Mouse (Mus musculus) naive thymus-derived CD4-positive, alpha-beta T cell, adult 2 months (primary cell): ENCODE results near the gene Rpl3l.

Experiments used
- DNase-seq: peaks from one replicate; pipeline ENCODE4 v3.0.0-alpha.2; 2011; ENCODE audit warnings: low read depth

Gene Rpl3l

DNA sequence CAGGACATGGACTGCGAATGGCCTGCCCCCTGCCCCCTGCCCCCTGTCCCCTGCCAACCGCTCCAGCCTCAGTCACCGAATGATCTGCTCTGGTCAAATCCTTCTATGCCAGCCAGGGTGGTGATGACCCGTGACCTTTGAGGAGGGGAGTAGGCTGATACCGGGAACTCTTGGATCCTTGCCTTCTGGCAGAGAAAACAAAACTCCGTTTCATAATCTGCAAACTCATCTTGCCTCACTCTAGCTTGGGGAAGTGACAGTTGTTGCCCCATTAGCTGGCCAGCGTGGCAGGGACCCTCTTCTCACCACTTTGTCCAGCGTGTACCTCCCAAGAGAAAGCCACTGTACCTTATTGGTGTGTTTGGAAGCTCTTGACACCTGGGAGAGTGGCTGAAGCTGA is 14.7 kb downstream of the Rpl3l start:
- DNase-seq, result no peak

DNA sequence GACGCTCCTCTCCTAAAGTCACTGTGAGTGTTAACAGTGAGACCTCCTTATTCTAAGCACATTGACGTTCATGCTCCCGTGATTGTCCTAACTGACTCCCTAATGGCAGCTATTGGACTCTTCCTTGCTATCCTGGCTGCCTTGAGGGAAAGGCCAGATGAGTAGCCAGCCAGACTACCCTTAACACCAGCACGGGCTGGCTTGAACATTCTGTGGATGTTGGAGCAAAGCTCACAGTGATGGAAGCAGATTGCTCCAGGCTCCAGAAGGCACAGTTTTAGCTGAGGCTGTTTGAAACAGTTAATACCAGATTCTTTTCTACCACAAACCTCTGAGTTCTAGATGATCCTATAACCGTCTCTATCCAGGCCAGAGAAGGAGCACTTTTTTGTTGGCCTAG is 16.3 kb downstream of the Rpl3l start:
- DNase-seq, result no peak

DNA sequence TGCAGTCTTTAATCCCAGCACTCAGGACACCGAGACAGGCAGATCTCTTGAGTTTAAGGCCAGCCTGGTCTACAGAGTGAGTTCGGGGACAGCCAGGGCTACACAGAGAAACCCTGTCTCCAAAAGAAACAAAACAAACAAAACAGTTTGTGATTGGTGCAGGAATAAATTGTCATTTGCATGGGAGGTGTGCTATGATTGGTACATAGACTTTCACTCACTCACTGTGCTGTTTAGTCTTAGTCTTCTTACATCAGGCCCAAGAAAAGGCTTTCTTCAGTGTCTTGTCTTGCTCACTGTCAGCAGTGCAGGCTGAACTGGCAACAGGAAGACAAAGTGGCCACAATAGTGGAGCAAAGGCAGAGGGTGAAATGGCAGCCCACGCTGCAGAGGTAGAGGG is 16.8 kb downstream of the Rpl3l start:
- no peak for DNase-seq

DNA sequence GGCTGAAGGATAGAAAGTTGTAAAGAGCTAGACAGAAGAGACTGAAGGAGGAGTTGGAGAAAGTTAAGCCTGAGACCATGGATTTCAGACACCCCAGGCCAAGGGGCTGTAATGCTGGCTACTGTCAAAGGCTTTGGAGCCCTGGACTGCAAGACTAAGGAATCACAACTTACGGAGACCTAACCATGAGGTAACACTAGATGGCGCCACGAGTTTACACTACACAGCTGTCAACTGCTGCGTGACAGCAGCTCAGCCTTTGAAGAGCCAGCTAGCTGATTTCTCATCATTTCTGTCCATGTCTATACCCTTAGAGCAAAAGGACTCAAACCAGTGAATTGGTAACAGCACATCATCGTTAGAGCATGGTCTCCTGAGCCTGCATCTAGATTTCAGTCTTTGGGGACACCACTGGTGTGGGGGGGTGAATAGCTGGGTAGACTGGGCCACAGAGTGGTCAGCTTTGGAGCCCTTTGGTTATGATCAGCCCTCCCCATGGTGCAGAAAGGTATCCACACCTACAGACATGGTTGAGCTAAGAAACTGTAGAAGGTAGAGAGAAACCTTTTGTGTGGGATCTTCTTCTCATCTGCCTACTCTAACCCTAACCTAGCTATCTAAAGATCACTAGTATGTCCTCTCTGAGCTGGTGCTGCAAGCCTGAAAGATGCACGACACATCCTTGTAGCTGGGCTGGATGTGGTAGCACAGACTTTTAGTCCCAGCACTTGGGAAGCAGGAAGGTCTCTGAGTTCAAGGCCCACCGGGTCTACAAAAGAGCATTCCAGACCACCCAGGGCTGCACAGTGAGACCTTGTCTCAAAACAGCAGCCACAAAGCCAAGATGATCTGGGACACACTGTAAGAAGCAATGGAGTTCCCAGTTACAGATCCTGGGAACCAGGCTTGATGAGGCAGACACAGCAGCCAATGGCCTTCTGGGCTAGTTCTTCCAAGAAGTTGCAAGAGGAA is 18.2 kb downstream of the Rpl3l start:
- peak; percentile 91 for DNase-seq

DNA sequence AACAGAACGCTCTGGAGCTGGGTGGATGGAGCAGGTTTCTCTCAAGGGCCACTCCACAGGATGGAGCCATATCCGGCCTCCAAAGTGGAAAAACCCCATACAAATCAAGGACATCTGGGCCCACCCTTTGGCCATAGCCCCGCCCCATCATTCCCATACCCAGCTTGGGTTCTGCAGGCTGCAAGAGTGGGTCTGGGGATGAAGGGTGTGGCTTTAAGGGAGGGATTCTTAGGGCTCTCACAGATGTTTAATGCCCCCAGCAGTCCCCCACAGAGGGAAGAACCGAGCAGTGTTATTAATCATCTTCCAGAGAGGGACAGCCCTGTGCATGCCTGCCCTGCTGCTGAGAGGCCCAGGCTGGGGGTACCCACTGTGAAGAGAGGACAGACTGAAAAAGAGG is 19.4 kb downstream of the Rpl3l start:
- DNase-seq, result no peak

DNA sequence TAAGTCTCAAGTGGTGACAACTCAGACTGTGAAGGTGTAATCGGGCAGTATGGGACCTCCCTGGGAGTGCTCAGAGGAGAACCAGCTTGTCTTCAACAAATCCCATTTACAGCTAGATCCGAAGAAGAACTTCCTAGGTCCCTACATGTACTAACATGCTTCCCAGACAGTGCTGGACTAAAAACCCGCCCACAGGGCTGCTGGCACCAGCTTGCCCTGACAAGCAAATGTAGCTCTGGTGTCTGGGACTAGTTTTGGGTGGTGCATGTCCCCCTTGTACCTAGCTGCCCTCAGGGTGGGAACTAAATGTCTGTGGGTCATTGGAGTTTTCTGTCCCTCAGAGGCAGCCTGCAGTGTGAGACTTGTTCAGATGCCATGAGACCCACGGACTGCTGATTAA is 23.9 kb downstream of the Rpl3l start:
- no peak for DNase-seq

DNA sequence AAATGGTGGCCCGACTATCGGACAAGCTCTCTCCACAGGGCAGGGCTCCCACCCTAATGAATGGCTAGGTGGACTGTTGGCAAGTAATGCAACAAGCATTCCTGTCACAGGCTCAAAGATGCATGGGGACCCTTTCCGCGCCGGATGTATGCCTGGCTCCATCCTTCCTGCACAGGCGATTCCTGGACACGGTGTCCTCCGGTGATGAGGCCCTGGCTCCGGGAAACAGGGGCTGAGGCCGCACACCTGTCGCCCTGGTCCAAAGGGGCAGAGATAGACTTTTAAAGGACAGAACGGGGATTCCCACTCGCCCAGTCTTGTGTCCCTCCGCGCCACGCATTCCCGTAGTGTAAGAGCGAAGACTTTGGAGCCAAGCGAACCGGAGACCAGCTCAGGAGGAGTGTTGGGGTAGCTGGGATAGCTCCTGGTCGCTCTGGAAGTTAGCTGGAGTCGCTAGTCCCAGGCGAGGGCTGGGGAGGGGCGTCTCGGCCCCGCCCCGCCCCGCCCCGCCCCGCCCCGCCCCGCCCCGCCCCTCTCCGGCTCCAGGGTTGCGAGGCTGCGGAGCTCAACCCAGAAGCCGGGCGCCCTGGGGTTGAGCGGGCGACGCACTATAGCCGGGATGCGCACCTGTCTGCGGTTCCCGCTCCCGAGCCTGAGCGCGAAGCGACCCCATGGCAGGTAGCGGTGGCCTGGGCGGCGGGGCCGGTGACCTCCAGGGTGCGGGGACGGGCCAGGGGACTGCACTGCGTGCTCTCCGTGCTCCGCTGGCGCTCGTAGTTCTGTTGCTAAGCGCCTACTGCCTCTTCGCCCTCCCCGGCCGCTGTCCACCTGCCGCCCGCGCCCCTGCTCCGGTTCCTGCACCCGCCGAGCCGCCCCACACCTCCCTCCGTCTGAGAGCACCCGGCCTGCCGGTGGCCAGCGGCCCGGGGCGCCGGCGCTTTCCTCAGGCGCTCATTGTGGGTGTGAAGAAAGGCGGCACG is 25.1 kb downstream of the Rpl3l start, which contains the start of gene Hs3st6:
Hs3st6 (plus strand) TSS at position 574 of the 980 bp plus-strand sequence.
- DNase-seq, result peak; percentile 38

DNA sequence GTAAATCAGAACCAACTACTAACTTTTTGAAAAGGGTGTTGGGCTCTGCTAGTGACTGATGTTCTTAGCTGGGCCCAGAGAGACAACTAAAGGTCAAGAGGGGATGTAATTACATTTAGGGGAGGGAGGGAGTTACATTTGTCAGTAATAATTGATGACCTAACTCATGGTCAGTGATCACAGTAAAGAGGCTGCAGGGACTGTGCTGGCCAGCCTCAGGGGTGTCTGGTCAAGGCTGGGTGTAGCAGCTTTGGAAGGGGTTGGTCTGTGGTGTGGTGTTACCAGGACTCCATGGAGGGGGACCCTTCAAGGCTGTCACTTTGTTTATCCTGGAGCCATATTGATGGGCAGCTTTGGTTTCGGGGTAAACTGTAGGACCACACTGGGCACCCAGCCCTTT is 29.8 kb downstream of the Rpl3l start:
- DNase-seq, result no peak

DNA sequence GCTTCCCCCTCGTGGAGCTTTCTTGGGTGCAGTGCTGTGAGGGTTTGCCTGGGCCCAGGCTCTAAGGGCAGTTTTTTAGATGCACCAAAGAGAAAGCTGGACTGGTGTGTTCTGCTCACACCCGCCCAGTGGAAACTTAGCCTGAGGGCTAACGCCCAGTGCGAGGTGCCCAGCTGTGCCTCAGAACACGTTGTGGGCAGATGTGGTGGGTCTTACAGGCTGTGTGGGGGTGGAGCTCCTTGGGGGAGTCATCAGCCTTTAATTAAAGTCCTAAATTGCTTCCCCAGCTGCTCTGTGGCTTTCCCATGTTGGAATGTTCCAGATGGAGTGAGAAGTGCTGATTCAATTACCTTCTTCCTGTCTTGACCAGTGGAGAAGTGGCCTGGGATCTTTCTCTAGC is 33.5 kb downstream of the Rpl3l start:
- DNase-seq, result no peak

DNA sequence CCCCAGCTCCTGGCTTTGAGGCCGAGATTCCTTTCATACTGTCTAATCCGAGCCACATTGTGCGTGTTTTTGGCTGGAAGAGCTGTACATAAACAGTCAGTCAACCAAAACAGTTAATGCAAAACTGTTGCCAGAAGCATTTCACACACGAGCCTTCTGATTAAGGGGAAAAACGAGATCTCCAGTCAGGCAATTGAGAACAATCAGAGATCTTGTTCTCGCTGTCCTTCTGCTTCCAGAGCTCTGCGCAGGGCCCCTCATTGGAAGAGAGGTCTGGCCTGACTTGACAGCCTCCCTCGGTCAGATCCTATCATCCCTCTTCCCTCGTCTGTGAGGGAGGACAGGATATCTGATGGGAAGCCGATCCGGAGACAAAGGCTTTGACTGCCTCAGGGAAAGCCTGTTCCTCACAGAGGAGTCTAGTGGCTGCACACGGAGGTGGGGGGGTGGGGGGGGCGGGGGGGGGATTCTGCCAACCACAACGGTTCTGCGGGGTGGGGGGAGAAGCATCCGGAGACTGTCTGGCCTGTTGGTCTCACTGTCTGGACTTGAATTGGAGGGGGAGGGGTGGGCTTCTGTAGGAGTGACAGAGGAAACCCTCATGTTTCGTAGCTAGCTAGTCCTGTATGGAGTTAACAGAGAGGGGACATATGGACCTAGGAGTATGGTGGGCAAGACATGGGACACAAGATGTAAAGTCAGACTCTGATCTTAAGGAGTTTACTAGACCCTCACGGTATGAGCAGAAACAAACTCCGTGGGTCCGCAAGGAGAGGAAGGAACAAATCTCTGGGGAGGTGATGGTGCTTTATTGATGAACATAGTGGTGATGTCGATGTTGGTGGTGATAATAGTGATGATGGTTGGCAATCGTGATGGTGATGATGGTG is 37.6 kb downstream of the Rpl3l start:
- no peak for DNase-seq

DNA sequence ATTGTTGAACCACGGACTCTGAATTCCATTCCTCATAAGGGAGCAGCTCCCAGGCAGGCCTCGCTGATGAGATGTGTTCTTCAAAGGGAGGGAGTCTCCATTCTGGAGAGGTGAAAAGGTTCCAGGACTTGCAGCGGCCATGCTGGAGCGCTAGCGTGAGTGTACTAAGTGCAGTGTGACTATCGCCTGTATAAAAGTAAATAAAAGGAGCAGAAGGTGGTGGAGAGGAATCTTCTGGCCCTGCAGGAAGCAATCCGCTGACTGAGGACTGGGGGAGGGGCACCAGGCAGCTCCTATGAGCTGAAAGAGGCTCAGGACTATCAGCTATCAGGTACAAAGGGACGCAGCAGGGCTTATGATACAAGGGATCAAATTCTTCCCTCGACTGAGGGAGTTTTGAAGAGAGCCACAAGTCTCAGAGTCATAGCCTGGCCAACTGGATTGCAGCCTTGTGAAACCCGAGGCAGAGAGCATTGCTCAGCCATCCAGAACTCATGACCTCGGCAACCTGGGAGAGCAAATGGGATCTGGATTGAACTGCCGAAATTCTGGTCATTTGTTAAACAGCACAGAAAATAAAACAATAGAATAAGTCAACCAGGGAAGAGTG is 38.8 kb downstream of the Rpl3l start:
- DNase-seq, result no peak

DNA sequence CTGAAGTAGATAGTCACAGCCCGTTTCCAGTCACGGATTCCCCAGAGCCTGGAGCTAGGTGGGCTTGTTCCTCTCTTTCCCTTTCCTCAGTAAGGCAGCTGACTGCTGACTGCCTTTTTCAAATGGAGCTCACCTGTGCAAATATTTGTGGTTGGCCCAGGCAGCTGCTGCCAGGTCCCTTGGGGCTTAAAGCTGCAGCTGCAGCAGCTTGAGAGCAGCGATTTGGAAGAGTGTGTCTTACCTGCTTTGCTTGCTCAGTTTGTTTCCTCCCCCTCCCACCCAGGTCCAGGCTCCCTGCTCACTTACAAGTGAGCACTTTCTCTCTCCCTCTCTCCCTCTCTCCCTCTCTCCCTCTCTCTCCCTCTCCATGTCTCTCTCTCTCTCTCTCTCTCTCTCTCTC is 41.5 kb downstream of the Rpl3l start:
- no peak for DNase-seq

DNA sequence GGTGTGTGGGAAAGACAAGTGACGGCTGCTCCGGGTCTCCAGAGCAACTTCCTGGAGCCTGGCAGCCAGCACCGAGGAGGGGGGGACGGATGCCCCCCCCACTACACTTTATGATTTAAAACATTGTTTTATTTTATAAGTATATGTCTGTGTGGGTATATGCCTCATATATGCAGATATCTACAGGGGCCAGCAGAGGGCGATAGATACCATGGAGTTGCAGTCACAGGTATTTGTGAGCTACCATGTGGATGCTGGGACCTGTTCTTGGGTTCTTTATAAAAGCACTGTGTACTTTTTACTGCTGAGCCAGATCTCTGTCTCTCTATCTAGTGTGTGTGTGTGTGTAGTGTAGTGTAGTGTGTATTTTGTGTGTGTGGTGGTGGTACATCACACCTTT is 45.6 kb downstream of the Rpl3l start:
- no peak for DNase-seq

DNA sequence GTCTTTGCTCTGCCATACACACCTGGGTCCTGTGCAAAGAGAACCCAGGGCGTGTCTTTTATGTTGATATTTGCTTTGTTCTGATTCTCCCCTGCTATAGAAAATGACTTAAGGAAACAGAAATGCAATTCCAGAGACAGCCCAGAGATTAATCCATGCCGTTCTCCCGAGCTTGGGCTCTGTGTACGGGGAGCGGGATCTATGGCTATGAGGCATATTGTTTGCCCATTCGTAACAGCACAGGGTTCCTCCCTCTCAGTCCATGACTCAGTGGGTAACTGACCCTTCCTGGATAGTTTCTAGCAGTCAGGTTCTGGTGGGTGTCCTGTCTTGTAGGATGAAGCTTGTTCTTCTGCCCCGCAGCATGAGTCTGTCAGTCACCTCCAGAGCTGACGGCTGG is 47.6 kb downstream of the Rpl3l start:
- DNase-seq, result no peak

DNA sequence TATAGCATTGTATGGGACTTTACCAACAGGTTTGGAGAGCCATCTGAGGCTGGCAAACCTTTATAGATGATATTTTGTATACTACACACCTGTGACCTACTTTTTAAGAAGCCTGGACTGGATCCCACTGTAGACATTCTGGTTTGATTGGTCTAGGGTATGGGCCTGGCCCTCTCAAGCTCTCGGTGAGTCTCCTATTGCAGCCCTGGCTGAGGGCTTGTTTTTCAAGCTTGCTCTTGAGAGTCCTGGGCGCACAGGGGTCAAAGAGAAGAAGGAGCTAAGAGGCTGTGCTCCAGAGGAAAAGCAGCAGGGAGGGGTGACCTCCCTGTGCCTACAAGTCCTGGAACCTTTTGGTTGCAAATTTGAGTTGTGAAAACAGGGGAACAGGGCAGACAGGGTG is 49.5 kb downstream of the Rpl3l start:
- no peak for DNase-seq

DNA sequence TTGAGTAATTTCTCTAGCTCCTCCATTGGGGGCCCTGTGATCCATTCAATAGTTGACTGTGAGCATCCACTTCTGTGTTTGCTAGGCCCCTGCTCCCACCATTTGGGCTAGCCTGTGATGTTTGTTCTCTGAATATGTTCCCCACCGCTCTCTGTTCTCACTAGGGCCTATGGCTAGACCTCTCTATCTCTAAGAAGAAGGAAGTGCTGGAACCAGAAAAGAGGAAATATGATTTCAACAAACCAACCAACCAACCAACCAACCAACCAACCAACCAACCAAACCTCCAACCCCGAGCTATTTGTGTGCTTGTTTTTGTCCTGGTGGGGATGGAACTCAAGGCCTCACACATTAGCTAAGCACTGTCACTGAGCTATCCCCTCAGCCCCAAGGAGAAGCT is 53.2 kb downstream of the Rpl3l start:
- DNase-seq, result no peak
